Mouse (Mus musculus): ENCODE measurements around the gene Defb22. TPM values are rescaled to one million over a fixed set of nuclear protein-coding genes. Genes with fewer than 3 reads are reported as not detected.

The Defb22 gene
- polyA plus RNA-seq, 1 experiment: not detected

- 26% methylated on average over 7 of the region's 7 CpGs for WGBS
- H3K36me3 ChIP-seq (ENCODE audit: control insufficient read depth, insufficient read depth, low read length): no peaks in the 10 kb centered on the region
- no peak overlapping the region for H3K4me3 ChIP-seq (ENCODE audit: low read depth, low read length)
- no peak overlapping the region for H3K27ac ChIP-seq (ENCODE audit: insufficient read depth, low read depth, low read length)
- no peaks in the 10 kb centered on the region for H3K4me1 ChIP-seq (ENCODE audit: control insufficient read depth, insufficient read depth, insufficient read length, low read length)
- TF ChIP-seq POLR2A (IDR thresholded peaks at IDR 0.05; ENCODE audit: low read depth, low read length) (no peak), CTCF (IDR thresholded peaks at IDR 0.05; ENCODE audit: extremely low read depth, insufficient read length, insufficient replicate concordance, low read depth, low read length) (no peak)
- no peaks in the 10 kb centered on the region; the same call in 1 of the 2 replicates for H3K27me3 ChIP-seq (ENCODE audit: control insufficient read depth, insufficient read depth, low read length)
These were observed 19.0 kb downstream of the Defb22 start for GRCm38 (mm10) chr2:152470973-152471372.

GRCm38 (mm10) chr2:152464570-152465150 lies 25.3 kb downstream of the Defb22 start, which contains the start of gene Defb23:
TSS of gene Defb23 (minus strand) at chr2:152464620.
- 93% methylated on average over 3 of the region's 3 CpGs for WGBS
- Histone ChIP-seq H3K27ac (ENCODE audit: insufficient read depth, low read depth, low read length) (no peak within 1 kb of the TSS), H3K27me3 (ENCODE audit: control insufficient read depth, insufficient read depth, low read length) (no peaks in the 10 kb centered on the region), H3K4me3 (ENCODE audit: low read depth, low read length) (no peak within 1 kb of the TSS), H3K4me1 (ENCODE audit: control insufficient read depth, insufficient read depth, insufficient read length, low read length) (no peaks in the 10 kb centered on the region), H3K36me3 (ENCODE audit: control insufficient read depth, insufficient read depth, low read length) (no peaks in the 10 kb centered on the region)
- TF ChIP-seq CTCF (IDR thresholded peaks at IDR 0.05; ENCODE audit: extremely low read depth, insufficient read length, insufficient replicate concordance, low read depth, low read length) (no peak), POLR2A (IDR thresholded peaks at IDR 0.05; ENCODE audit: low read depth, low read length) (no peak)

- TF ChIP-seq POLR2A (IDR thresholded peaks at IDR 0.05; ENCODE audit: low read depth, low read length) (no peak), CTCF (IDR thresholded peaks at IDR 0.05; ENCODE audit: extremely low read depth, insufficient read length, insufficient replicate concordance, low read depth, low read length) (no peak)
- H3K27ac ChIP-seq (ENCODE audit: insufficient read depth, low read depth, low read length): no peak overlapping the region
- no peak overlapping the region for H3K4me3 ChIP-seq (ENCODE audit: low read depth, low read length)
- 53% methylated on average over 13 of the region's 13 CpGs for WGBS
- H3K36me3 ChIP-seq (ENCODE audit: control insufficient read depth, insufficient read depth, low read length): no peaks in the 10 kb centered on the region
- no peaks in the 10 kb centered on the region for H3K4me1 ChIP-seq (ENCODE audit: control insufficient read depth, insufficient read depth, insufficient read length, low read length)
- no peaks in the 10 kb centered on the region for H3K27me3 ChIP-seq (ENCODE audit: control insufficient read depth, insufficient read depth, low read length)
These were observed 30.7 kb downstream of the Defb22 start for GRCm38 (mm10) chr2:152459241-152459640.

- TF ChIP-seq POLR2A (IDR thresholded peaks at IDR 0.05; ENCODE audit: low read depth, low read length): no peak
- no peak for TF ChIP-seq CTCF (IDR thresholded peaks at IDR 0.05; ENCODE audit: extremely low read depth, insufficient read length, insufficient replicate concordance, low read depth, low read length)
- H3K4me1 ChIP-seq (ENCODE audit: control insufficient read depth, insufficient read depth, insufficient read length, low read length): no peaks in the 10 kb centered on the region
- H3K4me3 ChIP-seq (ENCODE audit: low read depth, low read length): no peak overlapping the region
- no peaks in the 10 kb centered on the region for H3K27me3 ChIP-seq (ENCODE audit: control insufficient read depth, insufficient read depth, low read length)
- H3K27ac ChIP-seq (ENCODE audit: insufficient read depth, low read depth, low read length): no peak overlapping the region
- 68% methylated on average over 4 of the region's 4 CpGs for WGBS
- H3K36me3 ChIP-seq (ENCODE audit: control insufficient read depth, insufficient read depth, low read length): no peaks in the 10 kb centered on the region
These were observed 37.7 kb downstream of the Defb22 start for GRCm38 (mm10) chr2:152452101-152452781.

- Histone ChIP-seq H3K27ac (ENCODE audit: insufficient read depth, low read depth, low read length) (no peak overlapping the region), H3K4me1 (ENCODE audit: control insufficient read depth, insufficient read depth, insufficient read length, low read length) (no peaks in the 10 kb centered on the region), H3K4me3 (ENCODE audit: low read depth, low read length) (no peak overlapping the region), H3K36me3 (ENCODE audit: control insufficient read depth, insufficient read depth, low read length) (no peaks in the 10 kb centered on the region), H3K27me3 (ENCODE audit: control insufficient read depth, insufficient read depth, low read length) (no peaks in the 10 kb centered on the region)
- TF ChIP-seq CTCF (IDR thresholded peaks at IDR 0.05; ENCODE audit: extremely low read depth, insufficient read length, insufficient replicate concordance, low read depth, low read length) (peak; percentile 49; the same call in 1 of the 2 replicates), POLR2A (IDR thresholded peaks at IDR 0.05; ENCODE audit: low read depth, low read length) (no peak)
- 5% methylated on average over 5 of the region's 5 CpGs for WGBS
These were observed 39.7 kb downstream of the Defb22 start for GRCm38 (mm10) chr2:152450241-152450640.

- Histone ChIP-seq H3K4me1 (ENCODE audit: control insufficient read depth, insufficient read depth, insufficient read length, low read length) (no peaks in the 10 kb centered on the region), H3K36me3 (ENCODE audit: control insufficient read depth, insufficient read depth, low read length) (no peaks in the 10 kb centered on the region), H3K27me3 (ENCODE audit: control insufficient read depth, insufficient read depth, low read length) (no peaks in the 10 kb centered on the region), H3K27ac (ENCODE audit: insufficient read depth, low read depth, low read length) (no peak overlapping the region), H3K4me3 (ENCODE audit: low read depth, low read length) (no peak overlapping the region)
- TF ChIP-seq POLR2A (IDR thresholded peaks at IDR 0.05; ENCODE audit: low read depth, low read length) (no peak), CTCF (IDR thresholded peaks at IDR 0.05; ENCODE audit: extremely low read depth, insufficient read length, insufficient replicate concordance, low read depth, low read length) (no peak)
- WGBS: 36% methylated on average over 5 of the region's 5 CpGs
These were observed 42.5 kb downstream of the Defb22 start for GRCm38 (mm10) chr2:152447461-152447860.

- no peak for TF ChIP-seq CTCF (IDR thresholded peaks at IDR 0.05; ENCODE audit: extremely low read depth, insufficient read length, insufficient replicate concordance, low read depth, low read length)
- no peak for TF ChIP-seq POLR2A (IDR thresholded peaks at IDR 0.05; ENCODE audit: low read depth, low read length)
- H3K27ac ChIP-seq (ENCODE audit: insufficient read depth, low read depth, low read length): no peak overlapping the region
- H3K27me3 ChIP-seq (ENCODE audit: control insufficient read depth, insufficient read depth, low read length): no peaks in the 10 kb centered on the region
- H3K4me3 ChIP-seq (ENCODE audit: low read depth, low read length): no peak overlapping the region
- H3K36me3 ChIP-seq (ENCODE audit: control insufficient read depth, insufficient read depth, low read length): no peaks in the 10 kb centered on the region
- no peaks in the 10 kb centered on the region for H3K4me1 ChIP-seq (ENCODE audit: control insufficient read depth, insufficient read depth, insufficient read length, low read length)
- 42% methylated on average over 2 of the region's 2 CpGs for WGBS
These were observed 43.3 kb downstream of the Defb22 start for GRCm38 (mm10) chr2:152446642-152447041.
